Mouse (Mus musculus) megakaryocyte-erythroid progenitor cell, adult 5-6 weeks (primary cell): ENCODE data around the gene Cacna1c. TPM values are rescaled to one million over a fixed set of nuclear protein-coding genes. Genes with fewer than 3 reads are reported as not detected.

Source experiments
- ATAC-seq: replicated peaks from 2 replicates; pipeline ENCODE4 v1.8.0; 2016; ENCODE audit warnings: mild to moderate bottlenecking, inconsistent platforms; ENCODE audit not compliant: severe bottlenecking, poor library complexity, low FRiP score, low TSS enrichment
- total RNA-seq, 2 experiments: library from RNA; stranded (forward) in 1 of 2; stranded (reverse) in 1 of 2; fragments of 200-1000, 215-1000 nt in 1 of 2; fragments of >200 nt in 1 of 2; fragmentation: Nextera tagmentation in 1 of 2; gene quantifications; 2 replicates each; pipeline ENCODE4 v1.2.3; 2014 to 2017

Gene Cacna1c
- total RNA-seq, 2 experiments from 2014 or later: 0.33 TPM; not detected in 1

GRCm38 (mm10) chr6:119072772-119073171 is 123.4 kb downstream of the Cacna1c start:
- ATAC-seq: no peak

DNA sequence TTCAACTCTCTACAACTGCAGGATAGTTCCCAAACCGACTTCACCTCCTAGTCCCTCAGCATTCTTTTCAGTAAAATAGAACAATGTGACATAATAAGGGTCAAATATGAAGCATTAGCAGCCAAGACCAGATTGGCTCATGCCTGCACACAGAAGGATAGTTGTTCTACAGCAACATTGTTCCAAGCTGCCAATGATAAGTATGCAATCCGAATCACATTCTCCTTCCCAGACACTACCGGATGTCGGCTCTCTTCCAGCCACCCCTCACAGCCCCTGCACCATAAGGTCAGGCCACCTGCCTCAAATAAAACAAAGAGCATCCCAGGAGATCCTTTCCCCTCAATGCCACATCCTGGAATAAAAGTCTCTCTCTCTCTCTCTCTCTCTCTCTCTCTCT is 125.4 kb downstream of the Cacna1c start:
- no peak for ATAC-seq

GRCm38 (mm10) chr6:119070351-119070750 is 125.9 kb downstream of the Cacna1c start:
- ATAC-seq: no peak

GRCm38 (mm10) chr6:119069145-119069544 is 127.1 kb downstream of the Cacna1c start:
- ATAC-seq: no peak

DNA sequence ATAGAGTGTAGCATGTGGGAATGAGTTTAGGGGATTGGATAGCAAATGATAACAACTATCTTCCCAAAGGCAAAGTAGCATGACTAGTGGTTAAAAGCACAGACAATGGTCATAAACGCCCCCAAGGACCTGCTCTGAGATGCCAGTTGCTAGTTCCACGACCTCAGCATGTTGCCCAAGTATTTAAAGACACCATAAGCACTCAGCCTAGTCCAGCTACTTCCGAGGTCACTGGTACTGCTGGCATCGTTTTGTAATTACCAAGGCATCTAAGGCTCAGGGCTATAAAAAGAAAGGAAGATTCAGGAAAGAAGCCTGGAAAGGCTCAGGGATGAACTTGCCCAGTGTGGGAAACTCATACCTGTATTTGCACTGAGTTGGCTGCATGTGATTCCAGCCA is 127.6 kb downstream of the Cacna1c start:
- ATAC-seq: no peak

DNA sequence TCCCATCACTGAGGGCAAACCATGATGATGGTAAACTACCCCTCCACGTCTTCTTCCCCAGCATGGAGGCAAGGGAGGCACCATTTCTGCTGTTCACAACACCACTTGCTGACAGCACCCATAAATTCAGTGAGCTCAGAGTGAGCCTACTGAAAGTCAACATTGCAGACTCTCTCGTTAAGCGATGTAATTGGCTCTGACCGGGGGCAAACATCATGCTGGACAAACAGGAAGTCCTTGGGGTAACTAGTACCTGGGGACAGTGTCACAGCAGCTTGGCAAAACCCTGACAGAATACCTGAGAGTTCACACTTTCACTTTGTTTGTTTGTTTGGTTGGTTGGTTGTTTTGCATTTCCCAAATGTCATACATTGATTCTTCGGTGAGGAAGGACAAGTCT is 131.3 kb downstream of the Cacna1c start:
- no peak for ATAC-seq

DNA sequence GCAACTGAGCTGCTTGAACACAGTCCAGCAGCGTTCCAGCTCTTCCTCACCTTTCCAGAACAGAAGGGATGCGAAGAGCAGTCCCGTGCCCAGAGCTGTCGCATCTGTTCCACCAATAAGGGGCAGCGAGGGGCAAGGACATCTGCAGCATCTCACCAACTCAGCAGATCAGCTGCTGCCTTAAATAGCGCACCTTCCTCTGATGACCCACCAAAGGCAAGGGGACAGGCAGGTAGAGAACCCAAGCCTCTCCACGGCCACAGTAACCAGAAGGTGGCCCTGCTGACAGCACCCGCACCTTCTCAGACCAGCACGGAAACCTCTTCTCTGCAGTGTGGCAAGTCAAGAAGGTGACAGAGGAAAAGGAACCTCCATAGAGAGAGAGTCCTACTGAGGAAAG is 131.8 kb downstream of the Cacna1c start:
- no peak for ATAC-seq

DNA sequence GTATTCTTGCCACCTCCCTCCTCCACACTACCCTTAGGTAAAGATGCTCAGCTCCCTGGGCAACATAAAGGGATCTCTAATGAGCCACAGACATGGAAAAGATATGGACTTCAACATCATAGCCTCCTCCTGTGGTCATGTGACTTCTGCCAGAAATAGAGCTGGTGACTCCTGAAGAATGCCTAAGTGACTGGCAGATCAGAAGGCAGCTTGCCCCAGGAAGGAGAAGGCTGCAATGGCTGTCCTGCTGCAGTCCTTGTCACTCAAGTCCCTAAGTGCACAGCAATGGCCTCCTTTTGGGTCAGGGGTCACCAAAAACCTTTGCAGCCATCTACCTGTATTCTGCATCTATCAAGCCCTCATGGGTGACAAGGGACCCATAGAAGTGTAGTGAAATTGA is 133.5 kb downstream of the Cacna1c start:
- ATAC-seq: no peak

GRCm38 (mm10) chr6:119058896-119059295 is 137.3 kb downstream of the Cacna1c start:
- ATAC-seq: no peak

- no peak for ATAC-seq
Observed at GRCm38 (mm10) chr6:119058461-119058860, 137.8 kb downstream of the Cacna1c start.

GRCm38 (mm10) chr6:119057076-119057479 is 139.1 kb downstream of the Cacna1c start:
- ATAC-seq: no peak

- ATAC-seq: no peak
Observed at GRCm38 (mm10) chr6:119052801-119053200, 143.4 kb downstream of the Cacna1c start.

- ATAC-seq: no peak
Observed at GRCm38 (mm10) chr6:119052366-119052765, 143.9 kb downstream of the Cacna1c start.

- no peak for ATAC-seq
Observed at GRCm38 (mm10) chr6:119051721-119052120, 144.5 kb downstream of the Cacna1c start.

- no peak for ATAC-seq
Observed at GRCm38 (mm10) chr6:119047340-119047739, 148.9 kb downstream of the Cacna1c start.

- no peak for ATAC-seq
Observed at GRCm38 (mm10) chr6:119045498-119045897, 150.7 kb downstream of the Cacna1c start.

GRCm38 (mm10) chr6:119044148-119044547 is 152.1 kb downstream of the Cacna1c start:
- no peak for ATAC-seq

DNA sequence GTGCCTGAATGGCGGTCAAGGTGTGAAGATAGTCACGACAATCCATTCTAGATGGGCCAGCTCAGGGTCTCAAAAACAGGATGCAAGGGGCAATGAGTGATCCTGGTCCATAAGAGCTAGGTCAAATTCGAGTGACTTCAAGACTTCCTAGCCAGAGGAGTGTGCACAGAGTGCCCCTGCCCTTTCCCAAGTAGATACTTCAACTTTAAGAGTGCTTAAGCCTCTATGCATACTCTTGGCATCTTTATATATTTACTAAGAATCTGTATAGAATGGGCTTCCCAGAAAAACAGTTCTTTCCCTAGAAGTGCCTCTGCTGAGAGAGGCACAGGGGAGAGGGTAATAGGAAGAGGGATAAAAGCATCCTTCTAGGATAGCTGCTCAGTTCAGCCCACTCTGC is 153.4 kb downstream of the Cacna1c start:
- ATAC-seq: no peak

DNA sequence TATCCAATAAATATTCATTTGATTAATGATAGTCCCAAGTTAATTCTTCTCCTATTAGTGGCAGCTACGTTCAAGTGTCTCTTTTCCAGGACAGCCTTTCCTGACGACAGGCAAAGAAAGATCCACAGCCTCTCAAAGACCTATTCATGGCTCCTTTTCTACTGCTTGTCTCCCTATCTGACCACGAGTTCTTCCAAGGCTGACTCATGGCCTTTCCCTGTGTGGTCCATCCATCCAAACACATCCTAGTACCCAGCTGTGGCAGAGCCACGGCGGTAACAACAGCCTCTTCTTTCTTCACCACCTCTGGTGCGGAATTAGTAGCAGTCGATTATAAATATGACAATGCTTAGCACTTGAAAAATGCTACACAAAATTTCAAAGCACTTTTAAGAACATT is 155.3 kb downstream of the Cacna1c start:
- no peak for ATAC-seq

- ATAC-seq: no peak
Observed at GRCm38 (mm10) chr6:119039815-119040214, 156.4 kb downstream of the Cacna1c start.

DNA sequence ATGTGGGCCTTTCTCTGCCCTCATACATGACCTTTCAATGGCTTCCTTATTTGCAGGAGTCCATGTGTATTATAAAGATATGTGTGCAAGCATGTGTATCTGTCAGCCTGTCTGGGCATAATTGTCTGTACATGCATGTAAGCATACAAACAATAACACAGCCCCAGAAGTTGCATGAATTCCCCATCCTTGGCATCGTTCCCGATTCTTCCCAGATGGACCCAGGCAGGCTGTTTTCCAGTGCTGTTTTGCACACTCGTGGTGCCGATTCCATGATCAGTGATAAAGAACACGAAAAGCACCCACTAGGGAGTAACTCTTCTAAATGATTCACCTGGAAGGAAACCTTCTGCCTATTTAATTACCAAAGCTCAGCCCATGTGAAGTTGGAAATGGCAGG is 156.9 kb downstream of the Cacna1c start:
- ATAC-seq: no peak

- ATAC-seq: no peak
Observed at GRCm38 (mm10) chr6:119037815-119038214, 158.4 kb downstream of the Cacna1c start.
